Mouse (Mus musculus) ES-E14 (cell line): Measurements from ENCODE around the gene Thoc7. TPM values are rescaled to one million over a fixed set of nuclear protein-coding genes. Genes with fewer than 3 reads are reported as not detected.

Source experiments
- DNase-seq: peaks from one replicate; pipeline ENCODE4 v3.0.0-alpha.2; 2013; ENCODE audit warnings: low read depth, low spot score
- H3K27ac ChIP-seq: 2 replicates; pipeline ENCODE4 v1.5.1; 2012; ENCODE audit warnings: low read depth, mild to moderate bottlenecking, low read length, moderate library complexity, mixed read lengths; ENCODE audit not compliant: poor library complexity, insufficient read depth, severe bottlenecking
- H3K36me3 ChIP-seq: 2 replicates; pipeline ENCODE4 v1.6.1; 2012; ENCODE audit warnings: mild to moderate bottlenecking, low read length, moderate library complexity, mixed read lengths; ENCODE audit not compliant: control insufficient read depth, poor library complexity, insufficient read depth, severe bottlenecking
- H3K4me1 ChIP-seq, 2 experiments: fragments of 150-350 bp in 1 of 2; sonication (generic) in 1 of 2; 2 replicates each; pipeline ENCODE4 v1.6.1; 2012; ENCODE audit warnings: low read length in 2 of 2, mild to moderate bottlenecking in 1 of 2, mixed read lengths in 1 of 2; ENCODE audit not compliant: control insufficient read depth in 2 of 2, insufficient read depth in 2 of 2, poor library complexity in 1 of 2
- H3K4me3 ChIP-seq, 2 experiments: fragments of 150-350 bp in 1 of 2; sonication (generic) in 1 of 2; 2 replicates each; pipeline ENCODE4 v1.5.1; 2012; ENCODE audit warnings: low read length in 2 of 2, low read depth in 1 of 2, mild to moderate bottlenecking in 1 of 2, mixed read lengths in 1 of 2; ENCODE audit not compliant: insufficient read depth in 1 of 2, poor library complexity in 1 of 2, severe bottlenecking in 1 of 2
- H3K9ac ChIP-seq: 2 replicates; pipeline ENCODE4 v1.6.1; 2012; ENCODE audit warnings: low read depth, mild to moderate bottlenecking, low read length, mixed read lengths; ENCODE audit not compliant: poor library complexity, insufficient read depth, severe bottlenecking
- H3K9me3 ChIP-seq: fragments of 150-350 bp; sonication (generic); 2 replicates; pipeline ENCODE4 v1.6.1; 2012; ENCODE audit warnings: low read depth, mild to moderate bottlenecking, low read length; ENCODE audit not compliant: control insufficient read depth, insufficient read depth
- CHD2 ChIP-seq: IDR thresholded peaks from 2 replicates; pipeline ENCODE4 v1.6.1; 2014; ENCODE audit warnings: mild to moderate bottlenecking, low read depth, low read length, inconsistent platforms
- HCFC1 ChIP-seq: IDR thresholded peaks from 2 replicates; pipeline ENCODE4 v1.6.1; 2012; ENCODE audit warnings: low read length, inconsistent platforms, borderline replicate concordance; ENCODE audit not compliant: insufficient read depth
- MAFK ChIP-seq: IDR thresholded peaks from 2 replicates; pipeline ENCODE4 v1.6.1; 2014; ENCODE audit warnings: mild to moderate bottlenecking, low read depth, low read length, inconsistent platforms; ENCODE audit not compliant: insufficient read depth
- ZC3H11A ChIP-seq: IDR thresholded peaks from 2 replicates; pipeline ENCODE4 v1.6.1; 2012; ENCODE audit warnings: low read depth, mild to moderate bottlenecking, inconsistent platforms, low read length, borderline replicate concordance
- ZNF384 ChIP-seq: IDR thresholded peaks from 2 replicates; pipeline ENCODE4 v1.6.1; 2012; ENCODE audit warnings: low read depth, low read length, inconsistent platforms
- in situ Hi-C, 2 experiments: fragments of 600-800 bp; cut with MboI; formaldehyde crosslinking; loops; one replicate each; pipeline ENCODE4 v1.15.1; 2025; ENCODE audit warnings: low sequenced_read_pairs in 2 of 2, inconsistent platforms in 1 of 2; ENCODE audit not compliant: unreplicated experiment in 2 of 2
- total RNA-seq: library from RNA; depleted of rRNA; stranded (reverse); fragments of 300-350 nt; gene quantifications from 2 replicates; pipeline ENCODE4 v1.2.3, GENCODE M21; 2012

Thoc7 gene
- total RNA-seq, 1 experiment = 66.7 TPM

- TF ChIP-seq MAFK (no peak), ZNF384 (0 out of 2 replicates have a peak, but pooled peaks have one; percentile 6)
- Histone ChIP-seq H3K4me3 (no peak overlapping the region), H3K36me3 (peaks cover 3% of the 10 kb centered on the region), H3K27ac (no peak overlapping the region), H3K9me3 (no peaks in the 10 kb centered on the region), H3K4me1 (no peaks in the 10 kb centered on the region), H3K9ac (no peak overlapping the region)
- DNase-seq = peak; percentile 12
- in situ Hi-C loops = no loop called here
These were observed 11.3 kb downstream of the Thoc7 start for GRCm38 (mm10) chr14:13950401-13950800.

- TF ChIP-seq MAFK = no peak
- no peak for TF ChIP-seq ZC3H11A
- no peak for TF ChIP-seq HCFC1
- no peak for TF ChIP-seq CHD2
- TF ChIP-seq ZNF384 = no peak
- no peaks in the 10 kb centered on the region for H3K4me1 ChIP-seq
- H3K9ac ChIP-seq = no peak overlapping the region
- in situ Hi-C loops = loop anchor here in 1 of 2 experiments (25.0 kb wide), 1 partner anchor 1361 kb away; no protein-coding TSS in a partner anchor
- no peaks in the 10 kb centered on the region for H3K9me3 ChIP-seq
- no peak overlapping the region for H3K4me3 ChIP-seq
- H3K36me3 ChIP-seq = peaks cover 3% of the 10 kb centered on the region
- DNase-seq = no peak
- H3K27ac ChIP-seq = no peak overlapping the region
These were observed 13.3 kb downstream of the Thoc7 start for GRCm38 (mm10) chr14:13948345-13948744.

GRCm38 (mm10) chr14:13944686-13945085 lies 17.0 kb downstream of the Thoc7 start:
- TF ChIP-seq MAFK = no peak
- no peak for TF ChIP-seq HCFC1
- TF ChIP-seq ZNF384 = no peak
- no peak for TF ChIP-seq ZC3H11A
- no peak for TF ChIP-seq CHD2
- H3K9ac ChIP-seq = no peak overlapping the region
- DNase-seq = no peak
- H3K4me1 ChIP-seq = no peaks in the 10 kb centered on the region
- in situ Hi-C loops = loop anchor here in 1 of 2 experiments (25.0 kb wide), 1 partner anchor 1357 kb away; no protein-coding TSS in a partner anchor
- H3K27ac ChIP-seq = no peak overlapping the region
- H3K4me3 ChIP-seq = no peak overlapping the region
- no peaks in the 10 kb centered on the region for H3K9me3 ChIP-seq
- no peaks in the 10 kb centered on the region for H3K36me3 ChIP-seq

GRCm38 (mm10) chr14:13934052-13934371 lies 27.6 kb downstream of the Thoc7 start:
- no peak for DNase-seq
- H3K4me3 ChIP-seq = peak overlapping the region in 1 of 2 experiments; percentile 49; a peak in 1 of 4 replicates
- no peaks in the 10 kb centered on the region for H3K36me3 ChIP-seq
- 0 out of 2 replicates have a peak overlapping the region, but pooled peaks have one; percentile 40 for H3K9ac ChIP-seq
- H3K9me3 ChIP-seq = peaks cover 4% of the 10 kb centered on the region; the same call in 1 of the 2 replicates
- in situ Hi-C loops = loop anchor here in 1 of 2 experiments (25.0 kb wide), 1 partner anchor 1347 kb away; no protein-coding TSS in a partner anchor
- H3K27ac ChIP-seq = no peak overlapping the region
- H3K4me1 ChIP-seq = no peaks in the 10 kb centered on the region
- TF ChIP-seq HCFC1 (no peak), CHD2 (no peak), MAFK (no peak), ZC3H11A (no peak), ZNF384 (no peak)
